Mouse (Mus musculus) Muller cell, postnatal 12 days (primary cell): ENCODE results near the gene Ppp6r1.
A peak's percentile ranks its signal among the peaks of the same experiment; 100 is the strongest.

ENCODE experiments used
- DNase-seq: peaks from one replicate; pipeline ENCODE4 v3.0.0-alpha.2; 2015; ENCODE audit errors: inconsistent ontology term

Gene Ppp6r1

DNA sequence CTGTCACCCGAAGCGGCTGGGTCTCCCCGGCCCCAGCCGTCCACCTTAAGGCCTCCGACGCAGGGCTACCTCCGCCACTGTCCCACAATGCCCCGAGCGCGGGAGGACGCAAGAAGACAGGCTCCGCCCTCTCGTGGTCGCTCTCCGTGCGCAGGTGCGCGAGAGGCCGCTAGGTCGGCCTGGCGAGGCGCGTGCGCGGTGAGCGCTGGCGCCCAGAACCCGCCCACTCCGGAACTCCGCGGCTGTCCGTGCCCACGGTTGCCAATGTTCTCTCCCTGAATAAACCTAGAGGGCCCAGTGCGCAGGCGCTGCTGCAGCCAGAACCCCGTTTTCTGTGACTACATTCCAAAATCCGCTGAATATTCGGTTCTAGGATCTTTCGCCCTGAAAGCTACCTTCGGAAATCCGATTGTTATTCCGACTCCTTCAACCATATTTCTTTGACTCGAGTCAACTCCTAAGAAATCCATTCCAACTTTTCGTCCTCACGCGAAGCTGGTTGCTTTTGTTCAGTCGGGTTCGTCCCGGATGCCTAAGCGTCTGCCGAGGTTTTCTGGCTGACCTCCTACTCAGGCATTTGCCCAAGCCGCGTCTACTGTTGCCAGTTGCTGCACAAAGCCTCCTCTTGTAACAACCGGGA, at the start of gene Ppp6r1:
TSS of gene Ppp6r1 (minus strand) at position 108 of the 640 bp plus-strand sequence.
- DNase-seq: peak; percentile 98

- DNase-seq: peak; percentile 26
Observed at GRCm38 (mm10) chr7:4705098-4705497, 46.3 kb upstream of the Ppp6r1 start.

DNA sequence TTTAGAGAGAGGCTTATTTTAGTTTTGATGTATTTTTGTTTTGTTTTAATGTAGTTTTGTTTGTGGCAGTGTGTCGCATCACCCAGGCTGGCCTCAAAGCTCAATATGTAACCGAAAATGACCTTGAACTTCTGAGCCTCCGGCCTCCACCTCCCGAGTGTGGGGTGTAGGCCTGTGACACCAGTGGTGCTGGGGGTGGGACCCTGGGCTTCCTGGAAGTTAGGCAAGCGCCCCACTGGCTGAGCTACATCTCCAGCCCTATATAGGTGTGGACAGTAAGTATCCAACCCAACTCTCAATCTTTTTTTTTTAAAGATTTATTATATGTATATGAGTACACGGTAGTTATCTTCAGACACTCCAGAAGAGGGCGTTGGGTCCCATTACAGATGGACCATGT, 44.4 kb upstream of the Ppp6r1 start:
- DNase-seq: no peak

GRCm38 (mm10) chr7:4702334-4702733, 43.5 kb upstream of the Ppp6r1 start:
- no peak for DNase-seq

- no peak for DNase-seq
Observed at GRCm38 (mm10) chr7:4693004-4693403, 34.2 kb upstream of the Ppp6r1 start.

GRCm38 (mm10) chr7:4690951-4691653, 32.3 kb upstream of the Ppp6r1 start:
- peak; percentile 20 for DNase-seq

GRCm38 (mm10) chr7:4690387-4690786, 31.6 kb upstream of the Ppp6r1 start, which contains the start of gene Brsk1:
Gene Brsk1, plus strand, starts transcription at chr7:4690604.
- DNase-seq: peak; percentile 95

DNA sequence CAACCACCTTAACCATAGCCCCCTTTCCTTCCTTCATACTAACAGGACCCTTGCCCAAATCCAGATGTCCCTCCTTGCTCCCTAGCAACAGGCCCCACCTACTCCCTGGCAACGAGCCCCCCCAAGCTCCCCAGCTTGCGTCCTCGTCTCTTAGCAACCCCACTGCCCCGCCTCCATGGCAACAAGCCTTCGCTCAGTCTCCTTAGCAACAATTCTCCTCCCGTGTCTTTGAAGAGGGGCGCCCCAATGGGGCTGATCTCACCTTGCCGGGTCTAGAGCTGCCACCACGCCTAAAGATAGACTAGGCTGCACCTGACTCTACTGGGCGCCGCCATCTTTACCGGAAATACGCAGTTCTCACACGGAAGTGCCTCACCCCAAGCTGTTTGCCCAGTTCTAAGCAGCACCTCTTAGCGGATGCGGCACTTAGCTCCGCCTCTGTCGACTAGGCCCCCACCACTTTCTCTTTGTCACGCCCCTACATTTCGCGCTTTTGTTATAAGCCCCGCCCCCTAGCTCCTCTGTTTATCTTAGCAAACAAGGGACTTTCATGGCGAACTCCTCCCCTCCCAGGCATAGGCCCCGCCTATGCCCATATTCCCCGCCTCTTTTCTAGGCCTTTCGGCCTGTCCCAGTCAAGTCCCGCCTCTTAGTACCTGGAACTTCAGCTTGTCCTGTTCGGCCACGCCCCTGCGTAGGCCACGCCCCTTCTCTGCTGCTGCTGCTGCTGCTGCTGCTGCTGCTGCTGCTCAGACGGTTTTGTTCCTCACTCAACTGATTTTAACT, 26.0 kb upstream of the Ppp6r1 start, which contains the start of gene Hspbp1:
TSS of gene Hspbp1 (minus strand) at position 437 of the 786 bp plus-strand sequence.
- peak; percentile 98 for DNase-seq

DNA sequence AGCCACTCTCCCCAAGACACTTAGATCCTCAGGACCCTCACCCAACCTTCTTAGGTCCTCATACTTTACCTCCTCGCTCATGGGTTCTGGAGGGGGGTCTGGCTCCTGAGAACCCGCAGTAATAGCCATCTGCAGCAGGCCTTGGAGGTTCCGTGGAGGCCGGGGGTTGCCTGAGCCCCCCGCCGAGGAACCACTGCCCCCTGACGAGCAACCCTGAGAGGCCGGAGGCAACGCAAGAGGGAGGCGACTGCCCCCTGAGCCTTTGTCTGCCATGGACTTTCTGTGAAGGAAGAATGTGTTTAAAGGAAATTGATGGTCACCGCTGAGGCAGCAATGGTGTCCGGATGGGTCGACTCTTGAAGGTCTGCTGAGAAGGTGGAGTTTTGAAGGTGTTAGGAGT, 25.4 kb upstream of the Ppp6r1 start:
- DNase-seq: no peak

DNA sequence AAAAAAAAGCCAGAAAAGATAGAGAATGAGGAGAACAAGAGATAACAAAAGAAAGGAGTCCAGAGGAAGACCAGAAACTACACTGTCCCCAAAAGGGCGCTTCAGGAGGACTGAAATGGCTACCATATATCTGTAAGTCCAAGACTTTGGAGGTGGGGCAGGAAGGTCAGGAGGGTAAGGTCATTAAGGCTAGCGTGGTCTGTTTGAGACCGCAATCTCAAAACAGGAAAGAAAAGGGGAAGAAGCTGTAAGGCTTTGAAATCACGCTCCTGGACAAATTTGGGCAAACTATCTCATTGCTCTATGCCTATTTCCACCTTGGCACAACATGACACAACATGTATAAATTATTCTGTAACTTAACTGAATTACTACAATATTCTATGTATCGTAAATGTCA, 24.5 kb upstream of the Ppp6r1 start:
- DNase-seq: no peak

DNA sequence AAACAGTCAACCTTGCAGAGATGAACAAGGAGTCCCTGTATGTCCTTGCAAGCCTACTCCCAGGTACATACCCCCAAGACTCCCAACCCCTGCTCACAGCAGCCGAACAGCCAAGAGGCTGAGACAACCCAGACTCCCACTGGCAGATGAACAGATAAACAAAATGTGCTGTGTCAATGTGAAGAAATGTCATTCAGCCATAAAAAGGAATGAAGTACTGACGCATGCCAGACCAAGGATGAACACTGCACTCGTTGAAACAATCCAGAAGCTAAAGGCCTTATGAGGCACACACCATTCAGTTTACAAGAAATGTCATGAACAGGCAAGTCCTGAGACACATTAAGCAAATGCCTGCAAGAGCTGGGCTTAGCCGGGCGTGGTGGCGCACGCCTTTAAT, 16.4 kb upstream of the Ppp6r1 start:
- no peak for DNase-seq

DNA sequence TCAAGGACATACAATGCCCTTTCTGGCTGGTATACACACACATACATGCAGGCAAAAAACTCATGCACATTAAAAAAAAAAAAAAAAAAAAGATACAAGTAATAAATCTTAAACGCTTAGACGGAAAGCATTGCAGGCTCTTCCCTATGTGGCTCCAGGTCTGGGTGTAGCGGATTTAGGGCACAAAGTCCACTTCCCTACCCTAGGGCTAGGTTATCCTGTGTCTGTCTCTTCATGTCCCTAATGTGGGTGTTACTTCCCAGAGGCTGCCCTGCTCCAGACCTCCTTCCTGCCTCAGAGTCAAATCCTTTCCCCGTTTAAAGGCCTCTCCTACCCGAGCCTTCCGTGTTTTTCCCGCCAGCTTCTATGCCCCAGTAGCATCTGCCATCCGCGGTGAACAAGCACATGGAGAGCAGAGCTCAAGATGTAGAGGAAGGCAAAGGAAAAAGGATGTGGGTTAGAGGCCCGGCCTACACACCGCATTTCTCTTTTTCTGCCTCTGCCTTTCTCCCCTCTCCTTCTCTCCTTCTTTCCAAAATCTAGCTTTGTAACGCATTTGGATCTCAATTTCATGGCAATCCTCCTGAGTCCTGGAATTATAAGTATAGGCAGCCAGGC, 15.4 kb upstream of the Ppp6r1 start:
- DNase-seq: no peak

- DNase-seq: peak; percentile 22
Observed at GRCm38 (mm10) chr7:4671956-4672355, 13.1 kb upstream of the Ppp6r1 start.

DNA sequence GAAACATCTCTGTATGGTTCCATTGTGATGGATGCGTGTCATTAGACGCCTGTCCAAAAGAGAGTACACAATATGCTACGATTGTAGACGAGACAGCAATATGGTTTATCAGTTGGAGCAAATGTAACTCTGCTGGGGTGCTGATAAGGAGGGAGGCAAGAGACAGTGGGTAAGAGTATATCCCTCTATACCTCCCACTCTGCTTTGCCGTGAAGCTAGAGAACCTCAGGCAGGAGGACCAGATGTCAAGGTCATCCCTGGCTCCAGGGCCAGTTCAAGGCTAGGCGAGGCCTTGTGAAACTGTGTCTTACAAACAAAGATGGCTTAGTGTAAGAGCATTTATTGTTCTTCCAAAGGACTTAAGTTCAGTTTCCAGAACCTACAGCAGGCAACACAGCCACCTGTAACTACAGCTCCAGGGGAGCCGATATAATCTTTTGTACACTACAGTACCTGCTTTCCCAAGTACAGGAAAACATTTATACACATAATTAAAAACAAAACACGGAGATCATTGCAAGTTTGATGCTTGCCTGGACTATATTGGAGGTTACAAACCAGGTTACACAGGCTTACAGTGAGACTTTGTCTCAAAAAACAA, 11.9 kb upstream of the Ppp6r1 start:
- no peak for DNase-seq

- no peak for DNase-seq
Observed at GRCm38 (mm10) chr7:4669156-4669555, 10.3 kb upstream of the Ppp6r1 start.

DNA sequence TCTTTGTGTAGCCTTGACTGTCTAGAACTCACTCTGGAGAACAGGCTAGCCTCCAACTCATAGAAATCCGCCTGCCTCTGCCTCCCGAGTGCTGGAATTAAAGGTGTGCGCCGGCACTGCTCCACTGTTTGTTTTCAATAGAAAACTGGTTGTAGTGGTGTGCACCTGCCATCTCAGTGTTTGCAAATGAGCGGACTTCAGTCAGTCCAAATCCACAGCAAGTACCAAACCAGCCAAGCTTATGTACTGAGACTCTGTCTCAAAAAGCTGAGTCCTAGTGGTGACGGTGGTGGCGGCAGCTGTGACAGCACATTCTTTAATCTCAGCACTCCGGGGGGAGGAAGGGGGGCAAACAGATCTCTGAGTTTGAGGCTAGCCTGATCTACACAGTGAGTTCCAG, 9.7 kb upstream of the Ppp6r1 start:
- DNase-seq: no peak

DNA sequence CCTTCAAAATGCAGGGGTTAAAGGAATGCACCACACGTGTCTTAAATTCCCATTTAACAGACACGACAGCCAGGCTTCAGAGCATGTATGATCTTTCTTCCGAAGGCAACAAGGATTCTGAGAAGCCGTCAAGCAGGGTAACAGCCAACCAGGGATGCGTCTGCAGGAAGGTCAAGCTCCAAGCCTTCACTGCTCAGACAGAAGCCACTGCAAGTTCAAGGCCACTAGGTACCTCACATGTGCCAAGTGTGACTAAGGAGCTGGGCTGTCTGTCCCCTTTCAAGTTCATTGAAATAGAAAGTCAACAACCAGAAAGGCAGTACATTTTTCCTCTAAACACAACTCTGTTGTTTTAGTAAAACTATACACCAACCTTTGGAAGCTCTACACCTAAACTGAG, 8.1 kb upstream of the Ppp6r1 start:
- DNase-seq: no peak

GRCm38 (mm10) chr7:4663742-4664141, 4.9 kb upstream of the Ppp6r1 start:
- DNase-seq: no peak

- DNase-seq: no peak
Observed at GRCm38 (mm10) chr7:4663179-4663578, 4.4 kb upstream of the Ppp6r1 start.

- peak; percentile 31 for DNase-seq
Observed at GRCm38 (mm10) chr7:4659911-4660443, 1.2 kb upstream of the Ppp6r1 start.

- peak; percentile 68 for DNase-seq
Observed at GRCm38 (mm10) chr7:4658128-4658907, 501 bp downstream of the Ppp6r1 start.
